Mouse (Mus musculus) ES-E14 (cell line): ENCODE results near the gene Olfr910. TPM values are rescaled to one million over a fixed set of nuclear protein-coding genes. Genes with fewer than 3 reads are reported as not detected.

ENCODE experiments used
- DNase-seq: peaks from one replicate; pipeline ENCODE4 v3.0.0-alpha.2; 2013; ENCODE audit warnings: low read depth, low spot score
- H3K27ac ChIP-seq: 2 replicates; pipeline ENCODE4 v1.5.1; 2012; ENCODE audit warnings: low read depth, mild to moderate bottlenecking, low read length, moderate library complexity, mixed read lengths; ENCODE audit not compliant: poor library complexity, insufficient read depth, severe bottlenecking
- H3K36me3 ChIP-seq: 2 replicates; pipeline ENCODE4 v1.6.1; 2012; ENCODE audit warnings: mild to moderate bottlenecking, low read length, moderate library complexity, mixed read lengths; ENCODE audit not compliant: control insufficient read depth, poor library complexity, insufficient read depth, severe bottlenecking
- H3K4me1 ChIP-seq, 2 experiments: fragments of 150-350 bp in 1 of 2; sonication (generic) in 1 of 2; 2 replicates each; pipeline ENCODE4 v1.6.1; 2012; ENCODE audit warnings: low read length in 2 of 2, mild to moderate bottlenecking in 1 of 2, mixed read lengths in 1 of 2; ENCODE audit not compliant: control insufficient read depth in 2 of 2, insufficient read depth in 2 of 2, poor library complexity in 1 of 2
- H3K4me3 ChIP-seq, 2 experiments: fragments of 150-350 bp in 1 of 2; sonication (generic) in 1 of 2; 2 replicates each; pipeline ENCODE4 v1.5.1; 2012; ENCODE audit warnings: low read length in 2 of 2, low read depth in 1 of 2, mild to moderate bottlenecking in 1 of 2, mixed read lengths in 1 of 2; ENCODE audit not compliant: insufficient read depth in 1 of 2, poor library complexity in 1 of 2, severe bottlenecking in 1 of 2
- H3K9ac ChIP-seq: 2 replicates; pipeline ENCODE4 v1.6.1; 2012; ENCODE audit warnings: low read depth, mild to moderate bottlenecking, low read length, mixed read lengths; ENCODE audit not compliant: poor library complexity, insufficient read depth, severe bottlenecking
- H3K9me3 ChIP-seq: fragments of 150-350 bp; sonication (generic); 2 replicates; pipeline ENCODE4 v1.6.1; 2012; ENCODE audit warnings: low read depth, mild to moderate bottlenecking, low read length; ENCODE audit not compliant: control insufficient read depth, insufficient read depth
- CHD2 ChIP-seq: IDR thresholded peaks from 2 replicates; pipeline ENCODE4 v1.6.1; 2014; ENCODE audit warnings: mild to moderate bottlenecking, low read depth, low read length, inconsistent platforms
- HCFC1 ChIP-seq: IDR thresholded peaks from 2 replicates; pipeline ENCODE4 v1.6.1; 2012; ENCODE audit warnings: low read length, inconsistent platforms, borderline replicate concordance; ENCODE audit not compliant: insufficient read depth
- in situ Hi-C, 2 experiments: fragments of 600-800 bp; cut with MboI; formaldehyde crosslinking; loops; one replicate each; pipeline ENCODE4 v1.15.1; 2025; ENCODE audit warnings: low sequenced_read_pairs in 2 of 2, inconsistent platforms in 1 of 2; ENCODE audit not compliant: unreplicated experiment in 2 of 2
- total RNA-seq: library from RNA; depleted of rRNA; stranded (reverse); fragments of 300-350 nt; gene quantifications from 2 replicates; pipeline ENCODE4 v1.2.3, GENCODE M21; 2012; rRNA removed

Gene Olfr910
- total RNA-seq, 1 experiment, result not detected

DNA sequence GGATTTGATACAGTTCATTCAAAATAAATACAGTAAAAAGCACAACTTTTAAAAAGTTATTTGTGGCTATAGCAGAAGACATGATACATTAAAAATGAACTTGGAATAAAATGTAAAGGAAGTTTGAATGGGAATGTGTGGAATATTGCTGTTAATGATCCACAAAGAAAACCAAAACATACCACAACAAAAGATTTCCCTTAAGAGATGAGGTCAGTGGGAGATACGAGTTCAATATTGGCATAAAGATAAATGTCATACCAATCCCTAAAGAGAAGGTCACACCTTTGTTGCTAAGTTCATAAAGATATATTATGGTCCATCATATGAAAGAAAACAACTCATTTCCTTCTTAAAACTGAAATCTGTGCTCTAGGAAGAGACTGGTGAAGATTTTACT lies 42.2 kb downstream of the Olfr910 start, which contains the start of gene Olfr912:
Gene Olfr912, plus strand, starts transcription at position 301 of the 400 bp plus-strand sequence.
- in situ Hi-C loops, result no loop called here
- no peaks in the 10 kb centered on the region for H3K9me3 ChIP-seq
- no peak within 1 kb of the TSS for H3K27ac ChIP-seq
- no peak for TF ChIP-seq CHD2
- TF ChIP-seq HCFC1, result no peak
- no peaks in the 10 kb centered on the region for H3K4me1 ChIP-seq
- no peaks in the 10 kb centered on the region for H3K36me3 ChIP-seq
- H3K9ac ChIP-seq, result no peak within 1 kb of the TSS
- no peak for DNase-seq
- no peak within 1 kb of the TSS for H3K4me3 ChIP-seq

Other genes with a start within 250 kb of the Olfr910 start
- gene Olfr896-ps1, start 246.7 kb upstream of the Olfr910 start, total RNA-seq, result not detected in 2 replicates
- gene Olfr25, start 208.8 kb upstream of the Olfr910 start, total RNA-seq, result not detected in 2 replicates
- gene Olfr898, start 189.4 kb upstream of the Olfr910 start, total RNA-seq, result not detected in 2 replicates
- gene Olfr250, start 171.0 kb upstream of the Olfr910 start, total RNA-seq, result not detected in 2 replicates
- gene Olfr251, start 160.8 kb upstream of the Olfr910 start, total RNA-seq, result not detected in 2 replicates
- 0.49 and 0.53 TPM in 2 replicates for gene Olfr147, start 136.2 kb upstream of the Olfr910 start, total RNA-seq
- gene Olfr901, start 108.4 kb upstream of the Olfr910 start, total RNA-seq, result 0.26 and 0.58 TPM in 2 replicates
- not detected in 2 replicates for gene Olfr902, start 90.2 kb upstream of the Olfr910 start, total RNA-seq
- gene Olfr904, start 74.7 kb upstream of the Olfr910 start, total RNA-seq, result not detected in 2 replicates
- gene Olfr905, start 66.7 kb upstream of the Olfr910 start, total RNA-seq, result not detected in 2 replicates
- gene Olfr906, start 50.8 kb upstream of the Olfr910 start, total RNA-seq, result not detected in 2 replicates
- gene Olfr907, start 42.0 kb upstream of the Olfr910 start, total RNA-seq, result not detected in 2 replicates
- not detected in 2 replicates for gene Olfr911-ps1, start 16.3 kb upstream of the Olfr910 start, total RNA-seq
- gene Olfr912, start 42.3 kb downstream of the Olfr910 start, total RNA-seq, result not detected in 2 replicates
- gene Olfr913, start 54.9 kb downstream of the Olfr910 start, total RNA-seq, result not detected in 2 replicates
- gene Olfr914, start 67.3 kb downstream of the Olfr910 start, total RNA-seq, result not detected in 2 replicates
- gene Olfr916, start 122.0 kb downstream of the Olfr910 start, total RNA-seq, result not detected in 2 replicates
- not detected in 2 replicates for gene Olfr917, start 128.0 kb downstream of the Olfr910 start, total RNA-seq
- not detected in 2 replicates for gene Olfr918, start 136.8 kb downstream of the Olfr910 start, total RNA-seq
- not detected in 2 replicates for gene Olfr919, start 165.8 kb downstream of the Olfr910 start, total RNA-seq
- 10.4 and 11.9 TPM in 2 replicates for gene Vwa5a, start 180.4 kb downstream of the Olfr910 start, total RNA-seq
- gene Olfr920, start 214.4 kb downstream of the Olfr910 start, total RNA-seq, result 0.09 and 0.11 TPM in 2 replicates
- gene Olfr921, start 235.2 kb downstream of the Olfr910 start, total RNA-seq, result not detected in 2 replicates